Mouse (Mus musculus) forelimb bud, embryonic 11.5 days (tissue): Measurements from ENCODE around the gene Alk.

Experiments used
- DNase-seq: peaks from one replicate; pipeline ENCODE4 v3.0.0-alpha.2; 2012; ENCODE audit warnings: low read depth, low spot score

Gene Alk

GRCm38 (mm10) chr17:71979137-71979536 is 625.3 kb downstream of the Alk start:
- DNase-seq, result no peak

DNA sequence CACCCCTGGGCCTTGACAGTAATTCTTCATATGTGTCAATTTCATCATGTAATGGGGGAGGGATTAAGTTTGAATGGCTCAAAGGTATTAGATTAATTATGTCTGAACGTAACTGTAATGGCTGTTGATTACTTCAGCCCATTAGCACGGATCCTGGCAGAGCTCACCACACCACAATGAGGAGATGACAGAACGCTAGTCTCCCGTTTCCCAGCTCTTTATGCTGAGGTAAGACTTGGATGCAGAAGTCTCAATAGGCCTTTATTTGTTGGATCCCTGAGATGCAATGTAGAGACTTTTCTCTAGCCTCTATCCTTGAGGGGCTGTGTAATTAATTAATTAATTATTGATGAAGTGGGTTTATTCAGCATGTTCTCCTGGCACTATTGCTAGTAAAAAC is 627.8 kb downstream of the Alk start:
- DNase-seq, result no peak

GRCm38 (mm10) chr17:71973704-71974103 is 630.7 kb downstream of the Alk start:
- DNase-seq, result no peak

DNA sequence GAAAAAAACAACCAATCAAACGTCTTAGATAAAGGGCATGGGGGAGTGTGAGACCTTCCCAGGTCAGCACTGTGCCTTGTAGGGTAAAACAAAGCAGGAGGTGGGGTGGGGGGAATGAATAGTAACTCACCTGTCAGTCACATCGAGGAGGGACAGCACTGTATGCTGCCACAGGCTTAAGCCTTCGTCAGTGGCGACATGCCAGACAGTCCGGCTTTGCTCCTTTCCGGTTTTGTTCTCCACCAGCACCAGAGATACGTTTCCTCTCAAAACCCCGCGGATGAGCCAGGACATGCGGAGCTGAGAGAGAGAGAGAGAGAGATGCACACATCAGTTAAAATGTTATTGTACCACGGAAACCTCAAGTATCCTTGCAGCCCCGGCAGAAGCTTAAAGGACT is 637.1 kb downstream of the Alk start:
- no peak for DNase-seq

DNA sequence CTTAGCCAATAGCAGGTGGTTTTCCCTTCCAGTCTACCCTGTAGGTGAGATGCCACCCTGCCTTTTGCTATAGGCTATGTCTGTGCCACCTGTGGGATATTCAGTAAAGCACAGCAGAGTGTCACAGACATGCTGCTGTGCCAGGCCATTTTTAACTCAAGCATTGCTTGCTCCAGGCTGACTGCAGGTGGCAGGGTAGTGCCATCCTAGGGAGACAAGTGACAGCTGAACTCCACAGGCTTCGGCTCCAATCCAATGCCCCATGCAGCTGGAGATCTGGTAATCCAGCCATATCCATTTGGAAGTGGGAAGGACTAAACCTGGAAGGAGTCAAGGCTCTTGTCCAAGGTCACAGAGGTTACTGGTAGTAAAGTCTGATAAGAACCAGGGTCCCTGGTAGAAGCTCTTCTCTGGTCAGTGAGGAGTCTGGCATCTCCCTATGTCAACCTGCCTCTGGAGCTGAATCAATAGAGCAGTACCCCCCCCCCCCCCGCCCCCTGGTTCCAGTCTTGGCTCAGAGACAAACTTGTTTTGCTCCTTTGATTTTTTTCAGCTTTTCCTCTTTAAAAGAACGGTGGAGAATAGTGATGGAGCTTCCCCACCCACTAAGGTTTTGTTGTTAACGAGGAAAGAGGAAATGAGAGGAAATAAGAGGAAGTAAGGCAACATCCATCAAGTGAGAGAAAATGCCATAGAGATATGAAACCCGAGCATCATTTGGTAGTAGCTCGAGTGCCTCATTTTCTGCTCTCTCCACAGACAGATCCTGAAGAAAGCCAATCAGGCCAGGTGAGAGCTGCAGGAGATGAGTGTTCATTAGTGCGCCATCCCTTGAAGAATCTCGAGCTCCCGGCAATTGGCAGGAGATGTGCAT is 638.5 kb downstream of the Alk start:
- DNase-seq, result no peak

GRCm38 (mm10) chr17:71964610-71965009 is 639.8 kb downstream of the Alk start:
- DNase-seq, result no peak

DNA sequence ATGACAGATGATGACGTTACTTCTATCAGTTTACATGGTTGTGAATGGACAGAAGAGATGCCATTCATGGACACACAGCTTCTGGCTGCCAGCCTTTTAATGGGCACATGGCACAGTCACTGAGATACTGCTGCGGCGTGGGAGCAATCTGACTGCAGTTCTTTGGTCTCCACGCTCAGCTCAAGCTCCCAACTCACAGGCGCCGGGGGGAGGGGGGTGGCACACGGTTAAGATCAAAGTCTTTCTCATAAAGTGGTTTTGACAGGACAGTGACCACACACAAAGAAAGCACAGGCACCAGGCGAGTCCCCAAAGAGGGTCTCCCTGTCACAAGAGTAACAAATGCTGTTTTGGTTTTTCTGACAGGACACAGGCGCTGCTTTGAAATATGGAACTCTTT is 641.7 kb downstream of the Alk start:
- DNase-seq, result peak; percentile 28

DNA sequence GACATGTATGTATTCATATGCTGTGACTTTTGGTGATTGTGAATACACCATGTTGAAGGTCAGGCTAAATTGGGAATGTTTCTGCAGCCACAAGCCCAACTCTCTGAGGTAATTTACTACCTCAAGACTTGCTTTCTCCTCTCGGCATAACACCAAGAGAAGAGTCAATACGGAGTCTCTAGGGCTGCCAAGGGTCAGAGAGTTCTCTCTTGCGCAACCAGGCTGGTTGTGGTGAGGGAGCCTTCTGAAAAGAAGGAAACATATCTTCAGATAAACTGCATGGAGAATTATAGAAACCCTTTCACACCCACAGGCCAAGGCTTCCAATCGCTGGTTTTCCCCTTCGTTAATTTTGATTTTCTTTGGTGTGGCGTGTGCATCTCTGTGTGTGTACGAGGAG is 649.4 kb downstream of the Alk start:
- DNase-seq, result no peak

DNA sequence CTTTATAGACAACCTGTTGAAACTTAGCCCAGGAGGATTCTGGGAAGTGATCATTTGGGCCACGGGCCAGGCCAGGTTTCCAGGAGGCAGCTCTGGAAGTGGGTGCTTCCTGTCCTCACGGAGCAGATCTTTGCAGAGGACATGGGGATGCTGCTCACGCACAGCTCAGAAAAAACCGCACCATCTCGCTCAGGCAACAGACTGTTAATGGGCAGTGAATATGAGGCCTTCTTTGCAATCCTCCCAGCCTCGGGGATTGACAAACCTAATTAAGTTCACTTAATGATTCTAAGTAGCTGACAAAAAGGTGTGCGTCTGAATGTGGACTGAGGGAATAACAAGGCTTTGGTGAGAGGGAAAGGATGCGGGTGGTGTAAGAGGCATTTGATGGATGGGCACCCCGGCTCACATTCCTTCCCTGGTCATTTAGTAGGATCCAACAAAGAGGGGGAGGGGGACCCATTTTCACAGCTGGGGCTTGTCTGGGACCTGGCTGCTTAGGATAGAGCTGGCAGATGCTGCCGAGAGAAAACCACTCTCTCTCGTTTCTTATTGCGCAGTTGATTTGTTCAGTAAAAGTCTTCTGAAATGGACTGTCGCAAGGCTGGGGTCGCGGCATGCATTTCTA is 650.1 kb downstream of the Alk start:
- DNase-seq, result no peak

GRCm38 (mm10) chr17:71950968-71951367 is 653.5 kb downstream of the Alk start:
- no peak for DNase-seq

GRCm38 (mm10) chr17:71948687-71949086 is 655.7 kb downstream of the Alk start:
- DNase-seq, result no peak

DNA sequence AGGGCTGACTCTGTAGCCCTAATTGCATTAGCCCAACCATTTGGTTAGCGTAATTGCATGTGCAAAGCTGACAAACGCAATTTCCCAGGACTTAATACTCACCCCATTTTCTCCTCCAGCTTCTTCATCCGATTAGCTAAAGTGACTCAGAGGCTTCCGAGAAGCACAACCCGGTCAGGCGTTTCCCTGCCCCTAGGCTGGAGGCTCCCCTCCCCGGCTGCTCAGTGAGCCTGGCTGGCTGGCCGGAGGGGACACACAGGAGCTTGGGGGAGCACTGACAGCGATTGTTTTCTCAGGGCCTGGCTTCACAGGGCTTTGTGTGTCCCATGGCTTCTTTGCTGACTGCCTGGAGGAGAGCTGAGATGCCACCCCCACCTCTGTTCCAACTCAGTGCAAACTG is 657.0 kb downstream of the Alk start:
- no peak for DNase-seq

DNA sequence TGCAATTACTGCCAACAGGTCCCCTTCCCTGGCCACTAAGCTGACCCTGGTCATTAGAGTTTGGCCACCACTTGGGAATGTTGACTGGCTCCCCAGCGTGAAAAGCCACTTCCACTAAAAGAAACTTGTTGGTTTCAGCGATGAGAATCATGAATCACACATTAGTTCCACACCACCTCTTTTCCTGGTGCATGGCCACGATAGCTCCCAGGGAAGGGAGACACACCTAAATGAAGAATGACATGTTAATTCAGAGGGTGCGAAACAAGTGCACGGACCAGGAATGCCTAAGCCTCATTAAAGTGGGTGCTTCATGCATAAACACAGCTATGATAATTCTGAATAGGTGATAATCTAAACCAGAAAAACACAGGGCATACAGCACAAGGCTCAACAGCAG is 660.4 kb downstream of the Alk start:
- DNase-seq, result no peak

DNA sequence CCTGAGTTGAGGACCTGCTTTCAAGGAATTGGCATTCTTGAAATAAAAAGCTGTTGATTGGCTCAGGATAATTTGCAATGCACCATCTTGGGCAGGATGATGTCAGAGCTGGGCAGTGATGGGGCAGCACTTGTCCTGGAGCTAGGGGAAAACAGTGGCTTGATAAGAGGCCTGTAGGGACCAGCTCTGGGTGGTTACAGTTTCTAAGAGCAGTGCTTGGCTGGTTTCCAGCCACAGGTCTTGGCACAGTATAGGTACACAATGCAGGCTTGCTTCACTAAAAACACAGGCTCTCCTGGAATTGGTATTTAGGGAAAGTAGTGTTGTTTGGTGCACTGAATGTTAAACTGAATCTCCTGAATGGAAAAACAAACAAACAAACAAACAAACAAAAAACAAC is 662.4 kb downstream of the Alk start:
- DNase-seq, result no peak

- DNase-seq, result no peak
Measured at GRCm38 (mm10) chr17:71941436-71941835, 663.0 kb downstream of the Alk start.

- DNase-seq, result no peak
Measured at GRCm38 (mm10) chr17:71936681-71937080, 667.7 kb downstream of the Alk start.

GRCm38 (mm10) chr17:71935837-71936236 is 668.6 kb downstream of the Alk start:
- DNase-seq, result no peak

GRCm38 (mm10) chr17:71935336-71935735 is 669.1 kb downstream of the Alk start:
- DNase-seq, result no peak

GRCm38 (mm10) chr17:71914941-71915340 is 689.5 kb downstream of the Alk start:
- DNase-seq, result no peak

- DNase-seq, result no peak
Measured at GRCm38 (mm10) chr17:71914541-71914940, 689.9 kb downstream of the Alk start.

DNA sequence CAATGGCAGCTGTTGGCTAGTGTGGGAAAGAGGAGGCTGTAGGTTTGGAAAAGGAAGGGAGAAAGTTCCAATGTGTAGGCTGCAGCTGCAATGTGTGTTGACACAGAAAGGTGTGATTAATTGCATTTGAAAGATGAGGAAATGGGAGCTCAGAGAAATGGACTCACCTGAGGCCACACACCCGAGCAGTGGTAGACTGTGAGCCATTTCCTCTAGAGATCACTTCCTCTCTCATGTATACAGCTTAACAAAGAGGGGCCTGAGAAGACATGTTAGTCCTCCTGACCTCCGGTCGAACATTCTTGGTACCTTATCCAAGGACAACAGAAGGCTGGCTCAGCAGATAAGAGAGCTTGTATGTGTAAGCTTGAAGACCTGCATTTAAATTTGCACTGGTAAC is 691.2 kb downstream of the Alk start:
- no peak for DNase-seq

- DNase-seq, result peak; percentile 7
Measured at GRCm38 (mm10) chr17:71909107-71909506, 695.3 kb downstream of the Alk start.

GRCm38 (mm10) chr17:71881369-71881768 is 723.1 kb downstream of the Alk start:
- no peak for DNase-seq
